Mouse (Mus musculus) fibroblast of lung, adult 2 months (primary cell): ENCODE measurements around the gene Pgpep1l.
"Not testable (repeated sequence)": the region's sequence is repeated elsewhere in the genome, so short reads cannot be mapped to it uniquely, and the experiment has no call there.

Experiments
- DNase-seq: peaks from one replicate; pipeline ENCODE4 v3.0.0-alpha.2; 2011; ENCODE audit warnings: low read depth

The Pgpep1l gene

GRCm38 (mm10) chr7:68264028-68264453 is at the start of gene Pgpep1l:
Gene Pgpep1l (minus strand): TSS chr7:68264233.
- no peak for DNase-seq

- peak; percentile 86 for DNase-seq
These were observed 49.2 kb upstream of the Pgpep1l start for GRCm38 (mm10) chr7:68313038-68313782.

GRCm38 (mm10) chr7:68312395-68312794 is 48.4 kb upstream of the Pgpep1l start:
- DNase-seq, result no peak

- DNase-seq, result peak; percentile 85
These were observed 47.4 kb upstream of the Pgpep1l start for GRCm38 (mm10) chr7:68311469-68311868.

- no peak for DNase-seq
These were observed 42.7 kb upstream of the Pgpep1l start for GRCm38 (mm10) chr7:68306756-68307155.

- DNase-seq, result no peak
These were observed 41.9 kb upstream of the Pgpep1l start for GRCm38 (mm10) chr7:68305781-68306575.

- DNase-seq, result no peak
These were observed 39.7 kb upstream of the Pgpep1l start for GRCm38 (mm10) chr7:68303685-68304084.

GRCm38 (mm10) chr7:68302586-68303433 is 38.8 kb upstream of the Pgpep1l start:
- DNase-seq, result no peak

- DNase-seq, result no peak
These were observed 37.1 kb upstream of the Pgpep1l start for GRCm38 (mm10) chr7:68301160-68301559.

- DNase-seq, result no peak
These were observed 34.5 kb upstream of the Pgpep1l start for GRCm38 (mm10) chr7:68298381-68299076.

GRCm38 (mm10) chr7:68296487-68296886 is 32.5 kb upstream of the Pgpep1l start:
- DNase-seq, result no peak

GRCm38 (mm10) chr7:68293997-68294789 is 30.2 kb upstream of the Pgpep1l start:
- no peak for DNase-seq

GRCm38 (mm10) chr7:68291603-68292002 is 27.6 kb upstream of the Pgpep1l start:
- DNase-seq, result no peak

- DNase-seq, result no peak
These were observed 25.0 kb upstream of the Pgpep1l start for GRCm38 (mm10) chr7:68289081-68289480.

GRCm38 (mm10) chr7:68288000-68288399 is 24.0 kb upstream of the Pgpep1l start:
- not testable (repeated sequence) for DNase-seq

GRCm38 (mm10) chr7:68287582-68287981 is 23.5 kb upstream of the Pgpep1l start:
- DNase-seq, result no peak

GRCm38 (mm10) chr7:68286526-68287481 is 22.8 kb upstream of the Pgpep1l start:
- DNase-seq, result no peak

- no peak for DNase-seq
These were observed 21.8 kb upstream of the Pgpep1l start for GRCm38 (mm10) chr7:68285851-68286298.

- no peak for DNase-seq
These were observed 19.7 kb upstream of the Pgpep1l start for GRCm38 (mm10) chr7:68283776-68284175.

- DNase-seq, result not testable (repeated sequence)
These were observed 19.1 kb upstream of the Pgpep1l start for GRCm38 (mm10) chr7:68283133-68283520.
